Mouse (Mus musculus): ENCODE data around the gene 2510009E07Rik. TPM values are rescaled to one million over a fixed set of nuclear protein-coding genes. Genes with fewer than 3 reads are reported as not detected.

Gene 2510009E07Rik
- 14.1 and 18.9 TPM in 2 replicates for polyA plus RNA-seq (2012; rRNA removed)

- DNase-seq (ENCODE audit: low spot score), result peak; percentile 75
These were observed at the start of gene 2510009E07Rik for GRCm38 (mm10) chr16:21694463-21695241. TSS of gene 2510009E07Rik (minus strand) at chr16:21694665.

GRCm38 (mm10) chr16:21743401-21743800 lies 48.9 kb upstream of the 2510009E07Rik start:
- DNase-seq (ENCODE audit: low spot score), result no peak

GRCm38 (mm10) chr16:21742898-21743297 lies 48.4 kb upstream of the 2510009E07Rik start:
- no peak for DNase-seq (ENCODE audit: low spot score)

- no peak for DNase-seq (ENCODE audit: low spot score)
These were observed 47.9 kb upstream of the 2510009E07Rik start for GRCm38 (mm10) chr16:21742191-21742870.

GRCm38 (mm10) chr16:21741542-21741941 lies 47.1 kb upstream of the 2510009E07Rik start:
- no peak for DNase-seq (ENCODE audit: low spot score)

GRCm38 (mm10) chr16:21735638-21736037 lies 41.2 kb upstream of the 2510009E07Rik start:
- DNase-seq (ENCODE audit: low spot score), result no peak

- DNase-seq (ENCODE audit: low spot score), result no peak
These were observed 33.5 kb upstream of the 2510009E07Rik start for GRCm38 (mm10) chr16:21727897-21728364.

GRCm38 (mm10) chr16:21727421-21727820 lies 33.0 kb upstream of the 2510009E07Rik start:
- DNase-seq (ENCODE audit: low spot score), result no peak

- no peak for DNase-seq (ENCODE audit: low spot score)
These were observed 29.8 kb upstream of the 2510009E07Rik start for GRCm38 (mm10) chr16:21724261-21724660.

- DNase-seq (ENCODE audit: low spot score), result no peak
These were observed 25.3 kb upstream of the 2510009E07Rik start for GRCm38 (mm10) chr16:21719770-21720169.

GRCm38 (mm10) chr16:21714516-21714915 lies 20.1 kb upstream of the 2510009E07Rik start:
- DNase-seq (ENCODE audit: low spot score), result no peak

- DNase-seq (ENCODE audit: low spot score), result no peak
These were observed 15.9 kb upstream of the 2510009E07Rik start for GRCm38 (mm10) chr16:21710321-21710720.

- no peak for DNase-seq (ENCODE audit: low spot score)
These were observed 10.2 kb upstream of the 2510009E07Rik start for GRCm38 (mm10) chr16:21704691-21705090.

- DNase-seq (ENCODE audit: low spot score), result no peak
These were observed 7.8 kb upstream of the 2510009E07Rik start for GRCm38 (mm10) chr16:21702314-21702690.

GRCm38 (mm10) chr16:21701611-21702313 lies 7.3 kb upstream of the 2510009E07Rik start:
- no peak for DNase-seq (ENCODE audit: low spot score)

- no peak for DNase-seq (ENCODE audit: low spot score)
These were observed 3.7 kb upstream of the 2510009E07Rik start for GRCm38 (mm10) chr16:21698136-21698535.

GRCm38 (mm10) chr16:21696946-21697345 lies 2.5 kb upstream of the 2510009E07Rik start:
- no peak for DNase-seq (ENCODE audit: low spot score)

GRCm38 (mm10) chr16:21695242-21695578 lies 745 bp upstream of the 2510009E07Rik start:
- DNase-seq (ENCODE audit: low spot score), result no peak

GRCm38 (mm10) chr16:21693981-21694462 lies 443 bp downstream of the 2510009E07Rik start:
- peak; percentile 66 for DNase-seq (ENCODE audit: low spot score)

- no peak for DNase-seq (ENCODE audit: low spot score)
These were observed 4.2 kb downstream of the 2510009E07Rik start for GRCm38 (mm10) chr16:21690216-21690755.

- DNase-seq (ENCODE audit: low spot score), result no peak
These were observed 5.3 kb downstream of the 2510009E07Rik start for GRCm38 (mm10) chr16:21689141-21689540.

GRCm38 (mm10) chr16:21687406-21687805 lies 7.1 kb downstream of the 2510009E07Rik start:
- no peak for DNase-seq (ENCODE audit: low spot score)

Measured in urinary bladder, adult 2 months (tissue).